Mouse (Mus musculus) kidney, postnatal 10 days (tissue): ENCODE measurements at regions not wholly inside any gene's neighbourhood (a gene's known extent, or its start where the extent isn't known, plus 50 kb on each side); places are given as distances from the start of the nearest gene placed in this dataset.

Experiments
- DNase-seq: peaks from one replicate; pipeline ENCODE4 v3.0.0; 2021; ENCODE audit warnings: mixed read lengths

- no peak for DNase-seq
Measured at GRCm38 (mm10) chr13:51299047-51299760, 109.2 kb upstream of the S1pr3 start.

- DNase-seq = no peak
Measured at GRCm38 (mm10) chr13:51301476-51301875, 107.0 kb upstream of the S1pr3 start.

- DNase-seq = no peak
Measured at GRCm38 (mm10) chr13:51303112-51303511, 105.3 kb upstream of the S1pr3 start.

- DNase-seq = no peak
Measured at GRCm38 (mm10) chr13:51304631-51305030, 103.8 kb upstream of the S1pr3 start.

GRCm38 (mm10) chr13:51309446-51309845 lies 99.0 kb upstream of the S1pr3 start:
- no peak for DNase-seq

GRCm38 (mm10) chr13:51310041-51310440 lies 98.4 kb upstream of the S1pr3 start:
- no peak for DNase-seq

- peak; percentile 72 for DNase-seq
Measured at GRCm38 (mm10) chr13:51311679-51312255, 96.7 kb upstream of the S1pr3 start.

- DNase-seq = peak; percentile 48
Measured at GRCm38 (mm10) chr13:51313129-51313850, 95.1 kb upstream of the S1pr3 start.

- DNase-seq = peak; percentile 77
Measured at GRCm38 (mm10) chr13:51314541-51314977, 93.9 kb upstream of the S1pr3 start.

- no peak for DNase-seq
Measured at GRCm38 (mm10) chr13:51315008-51315778, 93.2 kb upstream of the S1pr3 start.

- DNase-seq = no peak
Measured at GRCm38 (mm10) chr13:51315779-51316041, 92.7 kb upstream of the S1pr3 start.

GRCm38 (mm10) chr13:51323058-51323715 lies 85.3 kb upstream of the S1pr3 start:
- no peak for DNase-seq

- no peak for DNase-seq
Measured at GRCm38 (mm10) chr13:51324714-51325113, 83.7 kb upstream of the S1pr3 start.

GRCm38 (mm10) chr13:51325298-51325697 lies 83.1 kb upstream of the S1pr3 start:
- no peak for DNase-seq

- no peak for DNase-seq
Measured at GRCm38 (mm10) chr13:51326128-51326527, 82.3 kb upstream of the S1pr3 start.

GRCm38 (mm10) chr13:51328131-51328970 lies 80.1 kb upstream of the S1pr3 start:
- DNase-seq = peak; percentile 50

GRCm38 (mm10) chr13:51328971-51329346 lies 79.5 kb upstream of the S1pr3 start:
- no peak for DNase-seq

- DNase-seq = no peak
Measured at GRCm38 (mm10) chr13:51329717-51330116, 78.7 kb upstream of the S1pr3 start.

- DNase-seq = no peak
Measured at GRCm38 (mm10) chr13:51332271-51332670, 76.2 kb upstream of the S1pr3 start.

- no peak for DNase-seq
Measured at GRCm38 (mm10) chr13:51333481-51333880, 75.0 kb upstream of the S1pr3 start.

- DNase-seq = no peak
Measured at GRCm38 (mm10) chr13:51336726-51337125, 71.7 kb upstream of the S1pr3 start.

GRCm38 (mm10) chr13:51337931-51338330 lies 70.5 kb upstream of the S1pr3 start:
- DNase-seq = no peak
